Mouse (Mus musculus) liver, adult 2 months (tissue): Measurements from ENCODE around the gene Bmpr1a.

Source experiments
- CTCF ChIP-seq: fragments of 200-500 bp; IDR thresholded peaks from 2 replicates; pipeline ENCODE4 v1.5.1; 2011; ENCODE audit warnings: low read depth, low read length, control low read depth
- POLR2A ChIP-seq: fragments of 200-500 bp; IDR thresholded peaks from 2 replicates; pipeline ENCODE4 v1.6.1; 2011; ENCODE audit warnings: low read length, control low read depth; ENCODE audit not compliant: insufficient read depth; ENCODE audit errors: extremely low read depth

GRCm38 (mm10) chr14:34544001-34544400, 40.9 kb upstream of the Bmpr1a start:
- TF ChIP-seq POLR2A (no peak), CTCF (no peak)
